Mouse (Mus musculus) C2C12 (cell line): ENCODE results near the gene Trib2.

ENCODE experiments used
- CTCF ChIP-seq: IDR thresholded peaks from one replicate; pipeline ENCODE4 v1.5.1; 2011; ENCODE audit not compliant: control insufficient read depth, insufficient read depth, insufficient read length
- FOSL1 ChIP-seq: IDR thresholded peaks from one replicate; pipeline ENCODE4 v1.8.0; 2011; ENCODE audit warnings: mild to moderate bottlenecking, low read length; ENCODE audit not compliant: poor library complexity, insufficient read depth, severe bottlenecking

- TF ChIP-seq FOSL1 (no peak), CTCF (no peak)
Measured at GRCm38 (mm10) chr12:15811682-15812081, 5.0 kb downstream of the Trib2 start.
